Mouse (Mus musculus) MEL (cell line): ENCODE results near the gene Ebf4. TPM values are rescaled to one million over a fixed set of nuclear protein-coding genes. Genes with fewer than 3 reads are reported as not detected.

ENCODE experiments used
- DNase-seq: peaks from one replicate; pipeline ENCODE4 v3.0.0; 2011; ENCODE audit warnings: low read depth, low spot score
- H3K27ac ChIP-seq: 2 replicates; pipeline ENCODE4 v1.5.1; 2012; ENCODE audit warnings: low read depth, mild to moderate bottlenecking, control low read depth, low read length, moderate library complexity; ENCODE audit not compliant: control insufficient read depth
- H3K27me3 ChIP-seq, 2 experiments: fragments of 150-350 bp in 1 of 2; sonication (generic) in 1 of 2; 2 replicates each; pipeline ENCODE4 v1.6.1; 2012; ENCODE audit warnings: low read length in 2 of 2, mild to moderate bottlenecking in 2 of 2, improper control_type of control experiment in 1 of 2, moderate library complexity in 1 of 2; ENCODE audit not compliant: insufficient read depth in 2 of 2, control insufficient read depth in 1 of 2
- H3K36me3 ChIP-seq, 2 experiments: 2 replicates each; pipeline ENCODE4 v1.6.1; 2012 to 2014; ENCODE audit warnings: low read length in 2 of 2, improper control_type of control experiment in 1 of 2, inconsistent platforms in 1 of 2, mild to moderate bottlenecking in 1 of 2; ENCODE audit not compliant: insufficient read depth in 2 of 2, control insufficient read depth in 1 of 2
- H3K4me1 ChIP-seq, 2 experiments: fragments of 150-350 bp in 1 of 2; sonication (generic) in 1 of 2; 2 replicates each; pipeline ENCODE4 v1.6.1; 2012; ENCODE audit warnings: low read length in 2 of 2, improper control_type of control experiment in 1 of 2, mild to moderate bottlenecking in 1 of 2; ENCODE audit not compliant: insufficient read depth in 2 of 2, control insufficient read depth in 1 of 2
- H3K4me3 ChIP-seq, 2 experiments: fragments of 150-350 bp in 1 of 2; sonication (generic) in 1 of 2; 2 replicates each; pipeline ENCODE4 v1.5.1; 2012; ENCODE audit warnings: low read depth in 2 of 2, low read length in 2 of 2, mild to moderate bottlenecking in 2 of 2, moderate library complexity in 2 of 2, control low read depth in 1 of 2, improper control_type of control experiment in 1 of 2; ENCODE audit not compliant: control insufficient read depth in 1 of 2, insufficient read depth in 1 of 2
- H3K79me2 ChIP-seq: 2 replicates; pipeline ENCODE4 v1.6.1; 2012; ENCODE audit warnings: mild to moderate bottlenecking, low read length, moderate library complexity; ENCODE audit not compliant: control insufficient read depth, poor library complexity, insufficient read depth
- H3K9ac ChIP-seq: 2 replicates; pipeline ENCODE4 v1.6.1; 2012; ENCODE audit warnings: low read depth, mild to moderate bottlenecking, control low read depth, low read length, moderate library complexity; ENCODE audit not compliant: control insufficient read depth, poor library complexity, severe bottlenecking
- H3K9me3 ChIP-seq: fragments of 150-350 bp; sonication (generic); replicated peaks from 2 replicates; pipeline ENCODE4 v1.6.1; 2012; ENCODE audit warnings: mild to moderate bottlenecking, low read length, improper control_type of control experiment, moderate library complexity; ENCODE audit not compliant: insufficient read depth
- BHLHE40 ChIP-seq: IDR thresholded peaks from 2 replicates; pipeline ENCODE4 v1.6.1; 2012; ENCODE audit warnings: low read depth, mild to moderate bottlenecking, inconsistent platforms, low read length, improper control_type of control experiment, borderline replicate concordance
- CHD1 ChIP-seq: IDR thresholded peaks from 2 replicates; pipeline ENCODE4 v1.6.1; 2012; ENCODE audit warnings: low read depth, mild to moderate bottlenecking, inconsistent platforms, low read length, improper control_type of control experiment
- CHD2 ChIP-seq: IDR thresholded peaks from 2 replicates; pipeline ENCODE4 v1.6.1; 2011; ENCODE audit warnings: low read length, improper control_type of control experiment
- CTCF ChIP-seq, 3 experiments: IDR thresholded peaks in 2 of 3; conservative IDR thresholded peaks in 1 of 3; 2 replicates each; pipeline ENCODE4 v1.5.1; 2011 to 2012; ENCODE audit warnings: low read length in 3 of 3, low read depth in 2 of 3, mild to moderate bottlenecking in 2 of 3, improper control_type of control experiment in 1 of 3, inconsistent platforms in 1 of 3, mixed read lengths in 1 of 3, moderate library complexity in 1 of 3; ENCODE audit not compliant: control insufficient read depth in 1 of 3, insufficient read depth in 1 of 3, poor library complexity in 1 of 3, severe bottlenecking in 1 of 3
- E2F4 ChIP-seq: IDR thresholded peaks from 2 replicates; pipeline ENCODE4 v1.6.1; 2011; ENCODE audit warnings: low read depth, low read length, improper control_type of control experiment, borderline replicate concordance
- ELF1 ChIP-seq: IDR thresholded peaks from 2 replicates; pipeline ENCODE4 v1.6.1; 2014; ENCODE audit warnings: low read depth, mild to moderate bottlenecking, inconsistent platforms, low read length, improper control_type of control experiment, moderate library complexity
- EP300 ChIP-seq, 2 experiments: IDR thresholded peaks; 2 replicates each; pipeline ENCODE4 v1.6.1; 2011; ENCODE audit warnings: improper control_type of control experiment in 2 of 2, low read length in 2 of 2, low read depth in 1 of 2, mild to moderate bottlenecking in 1 of 2
- ETS1 ChIP-seq: IDR thresholded peaks from 2 replicates; pipeline ENCODE4 v1.6.1; 2012; ENCODE audit warnings: low read depth, mild to moderate bottlenecking, inconsistent platforms, low read length, improper control_type of control experiment, moderate library complexity
- GABPA ChIP-seq: IDR thresholded peaks from 2 replicates; pipeline ENCODE4 v1.6.1; 2012; ENCODE audit warnings: low read depth, mild to moderate bottlenecking, inconsistent platforms, low read length, improper control_type of control experiment, moderate library complexity
- GATA1 ChIP-seq: IDR thresholded peaks from 2 replicates; pipeline ENCODE4 v1.6.1; 2011; ENCODE audit warnings: low read depth, low read length, improper control_type of control experiment
- HCFC1 ChIP-seq: IDR thresholded peaks from 2 replicates; pipeline ENCODE4 v1.6.1; 2012; ENCODE audit warnings: low read depth, mild to moderate bottlenecking, inconsistent platforms, low read length, improper control_type of control experiment, moderate library complexity
- JUND ChIP-seq: IDR thresholded peaks from 2 replicates; pipeline ENCODE4 v1.6.1; 2011; ENCODE audit warnings: low read depth, mild to moderate bottlenecking, improper control_type of control experiment, low read length
- KAT2A ChIP-seq: conservative IDR thresholded peaks from 2 replicates; pipeline ENCODE4 v1.6.1; 2012; ENCODE audit warnings: low read depth, low read length, improper control_type of control experiment, inconsistent platforms
- MAFK ChIP-seq: IDR thresholded peaks from 2 replicates; pipeline ENCODE4 v1.6.1; 2011; ENCODE audit warnings: low read depth, mild to moderate bottlenecking, low read length, improper control_type of control experiment, borderline replicate concordance
- MAX ChIP-seq: IDR thresholded peaks from 2 replicates; pipeline ENCODE4 v1.6.1; 2011; ENCODE audit warnings: low read length, improper control_type of control experiment
- MAZ ChIP-seq: IDR thresholded peaks from 2 replicates; pipeline ENCODE4 v1.6.1; 2012; ENCODE audit warnings: low read depth, mild to moderate bottlenecking, inconsistent platforms, low read length, improper control_type of control experiment
- MXI1 ChIP-seq: IDR thresholded peaks from 2 replicates; pipeline ENCODE4 v1.6.1; 2011; ENCODE audit warnings: mild to moderate bottlenecking, low read depth, low read length, improper control_type of control experiment
- MYB ChIP-seq: IDR thresholded peaks from 2 replicates; pipeline ENCODE4 v1.6.1; 2011; ENCODE audit warnings: mild to moderate bottlenecking, low read depth, low read length, improper control_type of control experiment
- MYC ChIP-seq: IDR thresholded peaks from 2 replicates; pipeline ENCODE4 v1.6.1; 2011; ENCODE audit warnings: low read depth, mild to moderate bottlenecking, low read length, improper control_type of control experiment, moderate library complexity
- NELFE ChIP-seq: IDR thresholded peaks from 2 replicates; pipeline ENCODE4 v1.6.1; 2011; ENCODE audit warnings: low read depth, low read length, improper control_type of control experiment
- NRF1 ChIP-seq: IDR thresholded peaks from 2 replicates; pipeline ENCODE4 v1.6.1; 2014; ENCODE audit warnings: low read depth, mild to moderate bottlenecking, inconsistent platforms, low read length, improper control_type of control experiment, moderate library complexity; ENCODE audit not compliant: poor library complexity, insufficient read depth, severe bottlenecking
- POLR2A ChIP-seq, 2 experiments: IDR thresholded peaks; 2 replicates each; pipeline ENCODE4 v1.6.1; 2011 to 2012; ENCODE audit warnings: low read length in 2 of 2, mild to moderate bottlenecking in 2 of 2, control low read depth in 1 of 2, improper control_type of control experiment in 1 of 2, low read depth in 1 of 2, moderate library complexity in 1 of 2; ENCODE audit not compliant: control insufficient read depth in 1 of 2, insufficient read depth in 1 of 2, poor library complexity in 1 of 2
- POLR2AphosphoS2 ChIP-seq: IDR thresholded peaks from 2 replicates; pipeline ENCODE4 v1.6.1; 2011; ENCODE audit warnings: low read length, improper control_type of control experiment
- POLR2AphosphoS5 ChIP-seq: IDR thresholded peaks from 2 replicates; pipeline ENCODE4 v1.6.1; 2012; ENCODE audit warnings: low read depth, borderline replicate concordance, mild to moderate bottlenecking, inconsistent platforms, low read length, moderate library complexity, mixed read lengths
- RAD21 ChIP-seq: IDR thresholded peaks from 2 replicates; pipeline ENCODE4 v1.6.1; 2011; ENCODE audit warnings: mild to moderate bottlenecking, low read depth, low read length, improper control_type of control experiment
- RCOR1 ChIP-seq: IDR thresholded peaks from 2 replicates; pipeline ENCODE4 v1.6.1; 2012; ENCODE audit warnings: low read depth, mild to moderate bottlenecking, inconsistent platforms, low read length, improper control_type of control experiment
- SIN3A ChIP-seq: IDR thresholded peaks from 2 replicates; pipeline ENCODE4 v1.6.1; 2012; ENCODE audit warnings: low read length, improper control_type of control experiment, inconsistent platforms
- SMC3 ChIP-seq: IDR thresholded peaks from 2 replicates; pipeline ENCODE4 v1.6.1; 2011; ENCODE audit warnings: low read depth, low read length, improper control_type of control experiment
- TAL1 ChIP-seq: IDR thresholded peaks from 2 replicates; pipeline ENCODE4 v1.6.1; 2012; ENCODE audit warnings: mild to moderate bottlenecking, inconsistent platforms, low read length, moderate library complexity, mixed read lengths
- TBP ChIP-seq: IDR thresholded peaks from 2 replicates; pipeline ENCODE4 v1.8.0; 2011; ENCODE audit warnings: low read depth, low read length, improper control_type of control experiment
- TCF12 ChIP-seq: IDR thresholded peaks from 2 replicates; pipeline ENCODE4 v1.6.1; 2014; ENCODE audit warnings: low read depth, mild to moderate bottlenecking, inconsistent platforms, low read length, improper control_type of control experiment, moderate library complexity
- USF1 ChIP-seq: IDR thresholded peaks from 2 replicates; pipeline ENCODE4 v1.6.1; 2014; ENCODE audit warnings: low read depth, mild to moderate bottlenecking, inconsistent platforms, low read length, improper control_type of control experiment, moderate library complexity
- USF2 ChIP-seq, 2 experiments: IDR thresholded peaks; 2 replicates each; pipeline ENCODE4 v1.6.1; 2011 to 2012; ENCODE audit warnings: improper control_type of control experiment in 2 of 2, low read length in 2 of 2, borderline replicate concordance in 1 of 2, inconsistent platforms in 1 of 2, low read depth in 1 of 2, mild to moderate bottlenecking in 1 of 2; ENCODE audit not compliant: insufficient read depth in 1 of 2
- ZKSCAN1 ChIP-seq: IDR thresholded peaks from 2 replicates; pipeline ENCODE4 v1.6.1; 2012; ENCODE audit warnings: low read depth, mild to moderate bottlenecking, inconsistent platforms, low read length, improper control_type of control experiment, moderate library complexity
- ZMIZ1 ChIP-seq: IDR thresholded peaks from 2 replicates; pipeline ENCODE4 v1.6.1; 2012; ENCODE audit warnings: low read depth, mild to moderate bottlenecking, inconsistent platforms, low read length, improper control_type of control experiment, moderate library complexity
- ZNF384 ChIP-seq: IDR thresholded peaks from 2 replicates; pipeline ENCODE4 v1.6.1; 2012; ENCODE audit warnings: low read depth, mild to moderate bottlenecking, inconsistent platforms, low read length, improper control_type of control experiment
- polyA plus RNA-seq, 2 experiments: library from polyadenylated mRNA; stranded (reverse) in 1 of 2; unstranded in 1 of 2; fragments of >175 nt in 1 of 2; fragments of >200 nt in 1 of 2; gene quantifications; 2 replicates each; pipeline versions ENCODE4 v1.2.1 to v1.2.4; 2012; ENCODE audit warnings: low replicate concordance in 2 of 2, low read depth in 1 of 2; ENCODE audit not compliant: insufficient read length in 2 of 2, insufficient read depth in 1 of 2, missing spikeins in 1 of 2
- total RNA-seq: library from RNA; depleted of rRNA; stranded (reverse); fragments of 300-350 nt; gene quantifications from 2 replicates; pipeline ENCODE4 v1.2.3, GENCODE M21; 2012

The Ebf4 gene
- total and polyA plus RNA-seq, 3 experiments: 0.12 to 0.72 TPM; not detected in 1

DNA sequence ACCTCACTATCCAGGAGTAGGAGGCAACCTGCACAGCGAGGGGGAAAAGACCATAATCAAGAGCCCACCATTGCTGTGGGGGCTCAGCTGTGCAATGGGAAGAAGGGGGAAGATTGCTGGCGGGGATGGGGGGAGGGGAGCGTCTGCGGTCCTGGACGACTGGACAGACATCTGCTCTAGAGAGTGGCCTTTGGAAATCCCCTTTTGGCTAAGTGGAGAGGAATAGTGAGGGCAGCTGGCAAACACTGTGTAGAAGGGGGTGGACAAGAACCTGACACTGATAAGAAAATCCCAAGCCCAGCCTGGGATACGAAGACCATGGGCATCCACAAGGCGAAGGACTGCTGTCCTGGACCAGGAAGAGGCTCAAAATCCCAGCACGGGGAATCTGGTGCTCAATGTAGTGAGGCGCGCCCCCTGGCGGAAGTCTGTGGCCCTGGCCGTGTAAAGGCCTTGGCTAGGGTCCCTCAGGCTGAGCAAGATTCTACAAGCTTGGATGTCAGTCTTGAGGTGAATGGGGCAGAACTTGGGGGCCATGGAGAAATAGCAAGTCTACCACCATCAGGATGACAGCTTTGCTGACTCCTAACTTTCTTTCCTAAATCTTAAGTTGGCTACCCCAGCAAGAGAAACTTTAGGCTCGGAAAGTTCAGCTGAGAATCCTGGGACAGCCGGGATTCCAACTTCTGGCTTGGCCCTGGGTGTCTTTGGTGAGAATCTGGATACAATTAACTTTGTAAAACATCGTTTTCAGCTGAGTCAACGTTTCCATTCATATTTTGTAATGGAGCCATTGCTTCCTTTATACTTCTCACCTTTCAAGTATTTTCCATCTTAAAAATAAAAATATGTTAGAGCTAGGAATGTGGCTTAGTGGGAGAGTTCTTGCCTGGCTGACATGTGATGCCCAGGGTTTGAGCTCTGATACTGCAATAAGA lies 116.9 kb downstream of the Ebf4 start:
- Histone ChIP-seq H3K4me1 (peaks cover 12 to 15% of the 10 kb centered on the region in 2 experiments), H3K27me3 (no peaks in the 10 kb centered on the region), H3K4me3 (peak overlapping the region in 1 of 2 experiments; percentile 27; a peak in 1 of 4 replicates), H3K36me3 (peaks cover 0 to 21% of the 10 kb centered on the region in 2 experiments; a peak in 2 of 4 replicates), H3K9ac (no peak overlapping the region), H3K27ac (no peak overlapping the region), H3K9me3 (no peaks in the 10 kb centered on the region), H3K79me2 (no peaks in the 10 kb centered on the region)
- DNase-seq: peak; percentile 76
- TF ChIP-seq MYC (0 out of 2 replicates have a peak, but pooled peaks have one; percentile 32), USF1 (no peak), CHD1 (no peak), GATA1 (no peak), TAL1 (no peak), NELFE (no peak), POLR2AphosphoS5 (no peak), USF2 (IDR thresholded peaks at IDR 0.05; ENCODE audit: borderline replicate concordance in 1 of 2, insufficient read depth in 1 of 2, low read depth in 1 of 2, low read length in 2 of 2) (no peak), RAD21 (peak; percentile 66), RCOR1 (no peak), TBP (no peak), SMC3 (peak; percentile 92), HCFC1 (no peak), EP300 (IDR thresholded peaks at IDR 0.05; ENCODE audit: low read depth in 1 of 2, low read length in 2 of 2) (no peak), MAZ (no peak), GABPA (no peak), ETS1 (no peak), MYB (no peak), CTCF (IDR thresholded peaks at IDR 0.05 in 2 of 3, conservative IDR thresholded peaks at IDR 0.05 in 1 of 3; ENCODE audit: control insufficient read depth in 1 of 3, insufficient read depth in 1 of 3, low read depth in 2 of 3, low read length in 3 of 3, poor library complexity in 1 of 3, severe bottlenecking in 1 of 3) (peak; percentile 90 to 99 (median 92)), JUND (no peak), MAFK (0 out of 2 replicates have a peak, but pooled peaks have one; percentile 9), MAX (no peak), ZKSCAN1 (no peak), KAT2A (no peak), ZMIZ1 (no peak), CHD2 (no peak), E2F4 (no peak), BHLHE40 (0 out of 2 replicates have a peak, but pooled peaks have one; percentile 16), ZNF384 (no peak), POLR2AphosphoS2 (no peak), ELF1 (peak; percentile 43; the same call in 1 of the 2 replicates), NRF1 (no peak), MXI1 (no peak), TCF12 (no peak), POLR2A (IDR thresholded peaks at IDR 0.05; ENCODE audit: control insufficient read depth in 1 of 2, insufficient read depth in 1 of 2, low read depth in 1 of 2, low read length in 2 of 2, poor library complexity in 1 of 2) (no peak), SIN3A (no peak; the same call in 1 of the 2 replicates)
